Mouse (Mus musculus) heart, postnatal 0 days (tissue): ENCODE data around the gene Olfr279.

Experiments
- CTCF ChIP-seq: IDR thresholded peaks from 2 replicates; pipeline ENCODE4 v1.5.1; 2016; ENCODE audit warnings: antibody characterized with exemption, control low read depth, low read depth
- EP300 ChIP-seq: IDR thresholded peaks from 2 replicates; pipeline ENCODE4 v1.6.1; 2016; ENCODE audit warnings: antibody characterized with exemption, low read depth

- TF ChIP-seq EP300 (no peak), CTCF (no peak)
These were observed 5.7 kb upstream of the Olfr279 start for GRCm38 (mm10) chr15:98486433-98487021.
